Mouse (Mus musculus) neural tube, embryonic 12.5 days (tissue): Measurements from ENCODE around the gene Gdpd5. TPM values are rescaled to one million over a fixed set of nuclear protein-coding genes. Genes with fewer than 3 reads are reported as not detected.

Source experiments
- ATAC-seq: fragments of 200-750 bp; cut with Nextera tagmentation; 2 replicates; pipeline ENCODE4 v1.8.0; 2017; ENCODE audit warnings: low read depth, mild to moderate bottlenecking, moderate TSS enrichment, moderate library complexity; ENCODE audit not compliant: low FRiP score
- H3K27ac ChIP-seq: fragments of 300-500 bp; sonication (generic); 2 replicates; pipeline ENCODE4 v1.5.1; 2016
- H3K27me3 ChIP-seq: fragments of 300-500 bp; sonication (generic); replicated peaks from 2 replicates; pipeline ENCODE4 v1.6.1; 2016; ENCODE audit warnings: mild to moderate bottlenecking
- H3K36me3 ChIP-seq: fragments of 300-500 bp; sonication (generic); 2 replicates; pipeline ENCODE4 v1.6.1; 2016; ENCODE audit warnings: mild to moderate bottlenecking
- H3K4me1 ChIP-seq: fragments of 300-500 bp; sonication (generic); 2 replicates; pipeline ENCODE4 v1.6.1; 2016
- H3K4me2 ChIP-seq: fragments of 300-500 bp; sonication (generic); replicated peaks from 2 replicates; pipeline ENCODE4 v1.6.1; 2016; ENCODE audit warnings: mild to moderate bottlenecking
- H3K4me3 ChIP-seq: fragments of 300-500 bp; sonication (generic); 2 replicates; pipeline ENCODE4 v1.5.1; 2016
- H3K9ac ChIP-seq: fragments of 300-500 bp; sonication (generic); 2 replicates; pipeline ENCODE4 v1.6.1; 2016; ENCODE audit warnings: mild to moderate bottlenecking
- H3K9me3 ChIP-seq: fragments of 300-500 bp; sonication (generic); 2 replicates; pipeline ENCODE4 v1.6.1; 2016; ENCODE audit warnings: mild to moderate bottlenecking
- WGBS: fragments of 180-500 bp; shearing (Covaris S2); methylation state at CpG from one replicate; pipeline ENCODE4 v1.1.7; 2016; 5-methylcytosine and 5-hydroxymethylcytosine counted together
- polyA plus RNA-seq: library from polyadenylated mRNA; unstranded; fragments of >200 nt; fragmentation: Nextera tagmentation; extraction: Ambion mirVana; gene quantifications from 2 replicates; pipeline ENCODE4 v1.2.1, GENCODE M21; 2016

Gene Gdpd5
- polyA plus RNA-seq, 1 experiment from 2014 or later = 60.8 TPM

GRCm38 (mm10) chr7:99432863-99433262 is 51.6 kb downstream of the Gdpd5 start:
- Histone ChIP-seq H3K4me2 (no peak overlapping the region), H3K36me3 (peaks cover 4% of the 10 kb centered on the region), H3K4me1 (peaks cover 36% of the 10 kb centered on the region), H3K27ac (no peak overlapping the region), H3K9me3 (no peaks in the 10 kb centered on the region), H3K9ac (no peak overlapping the region), H3K4me3 (no peak overlapping the region), H3K27me3 (no peaks in the 10 kb centered on the region)
- 88% methylated on average over 6 of the region's 6 CpGs for WGBS
- ATAC-seq = no peak

- Histone ChIP-seq H3K27me3 (no peaks in the 10 kb centered on the region), H3K4me1 (peaks cover 32% of the 10 kb centered on the region), H3K9me3 (no peaks in the 10 kb centered on the region), H3K4me3 (no peak overlapping the region), H3K9ac (no peak overlapping the region), H3K4me2 (no peak overlapping the region), H3K36me3 (peaks cover 6% of the 10 kb centered on the region), H3K27ac (no peak overlapping the region)
- no peak for ATAC-seq
- 51% methylated on average over 12 of the region's 12 CpGs for WGBS
Measured at GRCm38 (mm10) chr7:99434672-99435250, 53.5 kb downstream of the Gdpd5 start.

GRCm38 (mm10) chr7:99436530-99436929 is 55.3 kb downstream of the Gdpd5 start:
- ATAC-seq = no peak
- peaks cover 36% of the 10 kb centered on the region for H3K4me1 ChIP-seq

GRCm38 (mm10) chr7:99438881-99439280 is 57.7 kb downstream of the Gdpd5 start:
- Histone ChIP-seq H3K4me2 (no peak overlapping the region), H3K9ac (no peak overlapping the region), H3K4me3 (no peak overlapping the region), H3K36me3 (peaks cover 7% of the 10 kb centered on the region), H3K27me3 (no peaks in the 10 kb centered on the region), H3K4me1 (peaks cover 32% of the 10 kb centered on the region), H3K27ac (no peak overlapping the region), H3K9me3 (no peaks in the 10 kb centered on the region)
- 72% methylated on average over 10 of the region's 10 CpGs for WGBS
- no peak for ATAC-seq

More at GRCm38 (mm10) chr7:99436530-99436929, 55.3 kb downstream of the Gdpd5 start:
- H3K4me3 ChIP-seq = no peak overlapping the region
- no peaks in the 10 kb centered on the region for H3K9me3 ChIP-seq
- H3K9ac ChIP-seq = no peak overlapping the region
- no peak overlapping the region for H3K4me2 ChIP-seq
- H3K36me3 ChIP-seq = peaks cover 4% of the 10 kb centered on the region; the same call in 1 of the 2 replicates
- WGBS = under 1% methylated on average over 4 of the region's 4 CpGs
- H3K27ac ChIP-seq = no peak overlapping the region
- H3K27me3 ChIP-seq = no peaks in the 10 kb centered on the region

GRCm38 (mm10) chr7:99441534-99442072 is 60.4 kb downstream of the Gdpd5 start:
- no peak overlapping the region for H3K4me3 ChIP-seq
- no peak overlapping the region for H3K9ac ChIP-seq
- no peaks in the 10 kb centered on the region for H3K27me3 ChIP-seq
- ATAC-seq = no peak
- no peaks in the 10 kb centered on the region for H3K9me3 ChIP-seq
- no peak overlapping the region for H3K27ac ChIP-seq
- 22% methylated on average over 6 of the region's 6 CpGs for WGBS
- peaks cover 26% of the 10 kb centered on the region for H3K4me1 ChIP-seq
- H3K36me3 ChIP-seq = peaks cover 7% of the 10 kb centered on the region
- H3K4me2 ChIP-seq = no peak overlapping the region

- Histone ChIP-seq H3K4me1 (peaks cover 26% of the 10 kb centered on the region), H3K4me3 (no peak overlapping the region), H3K4me2 (no peak overlapping the region), H3K27me3 (no peaks in the 10 kb centered on the region), H3K9ac (0 out of 2 replicates have a peak overlapping the region, but pooled peaks have one; percentile 26), H3K27ac (0 out of 2 replicates have a peak overlapping the region, but pooled peaks have one; percentile 37), H3K9me3 (no peaks in the 10 kb centered on the region), H3K36me3 (peaks cover 5% of the 10 kb centered on the region)
- WGBS = 61% methylated on average over 5 of the region's 5 CpGs
- ATAC-seq = no peak
Measured at GRCm38 (mm10) chr7:99443164-99443563, 62.0 kb downstream of the Gdpd5 start.

GRCm38 (mm10) chr7:99444012-99444411 is 62.8 kb downstream of the Gdpd5 start:
- H3K9me3 ChIP-seq = no peaks in the 10 kb centered on the region
- ATAC-seq = no peak
- 69% methylated on average over 6 of the region's 6 CpGs for WGBS
- H3K9ac ChIP-seq = no peak overlapping the region
- H3K36me3 ChIP-seq = peaks cover 4% of the 10 kb centered on the region
- no peak overlapping the region for H3K27ac ChIP-seq
- H3K4me3 ChIP-seq = no peak overlapping the region
- H3K27me3 ChIP-seq = no peaks in the 10 kb centered on the region
- H3K4me2 ChIP-seq = no peak overlapping the region
- peaks cover 30% of the 10 kb centered on the region for H3K4me1 ChIP-seq

- no peaks in the 10 kb centered on the region for H3K27me3 ChIP-seq
- no peak overlapping the region for H3K4me2 ChIP-seq
- H3K9me3 ChIP-seq = no peaks in the 10 kb centered on the region
- no peak overlapping the region for H3K9ac ChIP-seq
- no peak overlapping the region for H3K27ac ChIP-seq
- no peak for ATAC-seq
- peaks cover 39% of the 10 kb centered on the region for H3K4me1 ChIP-seq
- no peak overlapping the region for H3K4me3 ChIP-seq
- WGBS = 65% methylated on average over 2 of the region's 2 CpGs
- H3K36me3 ChIP-seq = peaks cover 4% of the 10 kb centered on the region
Measured at GRCm38 (mm10) chr7:99445833-99446232, 64.6 kb downstream of the Gdpd5 start.

- no peaks in the 10 kb centered on the region; the same call in 1 of the 2 replicates for H3K36me3 ChIP-seq
- no peaks in the 10 kb centered on the region for H3K27me3 ChIP-seq
- no peaks in the 10 kb centered on the region for H3K9me3 ChIP-seq
- WGBS = 47% methylated on average over 5 of the region's 5 CpGs
- no peak overlapping the region for H3K4me2 ChIP-seq
- peaks cover 25% of the 10 kb centered on the region for H3K4me1 ChIP-seq
- ATAC-seq = no peak
- no peak overlapping the region for H3K27ac ChIP-seq
- H3K9ac ChIP-seq = no peak overlapping the region
- no peak overlapping the region for H3K4me3 ChIP-seq
Measured at GRCm38 (mm10) chr7:99447323-99447722, 66.1 kb downstream of the Gdpd5 start.

- Histone ChIP-seq H3K27me3 (no peaks in the 10 kb centered on the region), H3K27ac (no peak overlapping the region), H3K9ac (no peak overlapping the region), H3K4me3 (no peak overlapping the region), H3K9me3 (no peaks in the 10 kb centered on the region), H3K4me2 (no peak overlapping the region), H3K36me3 (no peaks in the 10 kb centered on the region; the same call in 1 of the 2 replicates), H3K4me1 (peaks cover 25% of the 10 kb centered on the region)
- WGBS = 81% methylated on average over 5 of the region's 5 CpGs
- no peak for ATAC-seq
Measured at GRCm38 (mm10) chr7:99448619-99449018, 67.4 kb downstream of the Gdpd5 start.

- no peak overlapping the region for H3K4me3 ChIP-seq
- H3K4me1 ChIP-seq = peaks cover 25% of the 10 kb centered on the region
- no peaks in the 10 kb centered on the region for H3K9me3 ChIP-seq
- H3K27me3 ChIP-seq = no peaks in the 10 kb centered on the region
- no peak for ATAC-seq
- H3K9ac ChIP-seq = no peak overlapping the region
- no peak overlapping the region for H3K4me2 ChIP-seq
- 53% methylated on average over 8 of the region's 8 CpGs for WGBS
- 0 out of 2 replicates have a peak overlapping the region, but pooled peaks have one; percentile 21 for H3K27ac ChIP-seq
- no peaks in the 10 kb centered on the region; the same call in 1 of the 2 replicates for H3K36me3 ChIP-seq
Measured at GRCm38 (mm10) chr7:99449063-99449462, 67.8 kb downstream of the Gdpd5 start.

GRCm38 (mm10) chr7:99449751-99450150 is 68.5 kb downstream of the Gdpd5 start:
- H3K4me1 ChIP-seq = peaks cover 25% of the 10 kb centered on the region

GRCm38 (mm10) chr7:99450703-99451102 is 69.5 kb downstream of the Gdpd5 start:
- peaks cover 21% of the 10 kb centered on the region for H3K4me1 ChIP-seq
- H3K9me3 ChIP-seq = no peaks in the 10 kb centered on the region
- no peak overlapping the region for H3K27ac ChIP-seq
- no peak overlapping the region for H3K4me3 ChIP-seq
- H3K9ac ChIP-seq = no peak overlapping the region
- no peaks in the 10 kb centered on the region for H3K27me3 ChIP-seq
- H3K4me2 ChIP-seq = no peak overlapping the region
- peak; percentile 42 for ATAC-seq
- peaks cover 5% of the 10 kb centered on the region; the same call in 1 of the 2 replicates for H3K36me3 ChIP-seq
- WGBS = 0% methylated on average over 3 of the region's 3 CpGs

More at GRCm38 (mm10) chr7:99449751-99450150, 68.5 kb downstream of the Gdpd5 start:
- no peak overlapping the region for H3K4me3 ChIP-seq
- H3K27ac ChIP-seq = no peak overlapping the region
- no peaks in the 10 kb centered on the region for H3K9me3 ChIP-seq
- H3K27me3 ChIP-seq = no peaks in the 10 kb centered on the region
- H3K4me2 ChIP-seq = no peak overlapping the region
- no peak for ATAC-seq
- 42% methylated on average over 3 of the region's 3 CpGs for WGBS
- peaks cover 4% of the 10 kb centered on the region; the same call in 1 of the 2 replicates for H3K36me3 ChIP-seq
- no peak overlapping the region for H3K9ac ChIP-seq
